In the genomic region with DNA sequence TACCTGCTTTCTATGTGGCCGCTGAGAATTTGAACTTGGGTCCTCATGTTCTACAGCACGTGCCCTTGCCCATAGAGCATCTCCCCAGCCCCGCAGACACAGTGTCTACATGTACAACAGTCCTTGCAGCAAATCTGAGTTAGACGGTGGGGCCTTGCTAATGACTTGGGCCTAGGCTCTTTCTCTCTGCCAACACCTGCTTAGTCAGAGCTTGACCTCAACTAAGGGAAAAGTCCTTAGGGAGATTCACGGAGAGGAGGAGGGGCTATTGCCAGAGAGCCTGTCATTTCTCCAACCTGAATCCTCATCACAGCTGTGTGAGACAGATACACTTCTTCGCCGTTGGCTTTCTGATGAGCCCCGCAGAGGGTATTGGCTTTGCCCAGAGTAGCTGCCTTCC, we compare ENCODE assay signal across 19 mouse cellular contexts.
A peak's percentile ranks its signal among the peaks of the same experiment; 100 is the strongest.
DNase-seq lines count a peak whose midpoint lies in the region; ATAC-seq lines count a peak whose summit lies in the region.
"Had no signal": no experiment of that assay in that cellular context is flagged by ENCODE, and none has a peak within 500 bp of the region (broad histone marks: within the 10 kb centered on the region; RNA-seq: fewer than 3 reads in every experiment).

No protein-coding gene starts in this region.

- peaks cover 13% of the 10 kb centered on the region for H3K4me1 ChIP-seq in heart, embryonic 16.5 days (ENCODE audit: control insufficient read depth, insufficient read depth, low read length)
- peaks cover 15% of the 10 kb centered on the region for H3K4me1 ChIP-seq in lung, embryonic 16.5 days (replicated peaks; ENCODE audit: control insufficient read depth, insufficient read depth, low read length)
- H3K4me1 ChIP-seq in embryonic facial prominence, embryonic 14.5 days (ENCODE audit: control insufficient read depth, insufficient read depth, low read length) = peaks cover 18% of the 10 kb centered on the region
- peaks cover 43% of the 10 kb centered on the region for H3K4me1 ChIP-seq in limb, embryonic 10.5 days

- H3K27me3 ChIP-seq in heart, embryonic 16.5 days (ENCODE audit: control insufficient read depth, insufficient read depth, low read length) = no peaks in the 10 kb centered on the region
- H3K27me3 ChIP-seq in lung, embryonic 16.5 days (ENCODE audit: control insufficient read depth, insufficient read depth, low read depth, low read length) = no peaks in the 10 kb centered on the region
- H3K27me3 ChIP-seq in embryonic facial prominence, embryonic 14.5 days (replicated peaks; ENCODE audit: control insufficient read depth, insufficient read depth, low read length) = no peaks in the 10 kb centered on the region
- no peaks in the 10 kb centered on the region for H3K27me3 ChIP-seq in limb, embryonic 10.5 days (ENCODE audit: low read depth, poor library complexity, severe bottlenecking)
- H3K27me3 ChIP-seq: neural tube, embryonic 15.5 days had no signal

- no peak overlapping the region for H3K4me2 ChIP-seq in heart, embryonic 16.5 days (ENCODE audit: low read depth, low read length)
- H3K4me2 ChIP-seq in lung, embryonic 16.5 days (ENCODE audit: low read depth, low read length) = no peak overlapping the region
- H3K4me2 ChIP-seq in embryonic facial prominence, embryonic 14.5 days (ENCODE audit: low read depth, low read length) = no peak overlapping the region
- H3K4me2 ChIP-seq: neural tube, embryonic 15.5 days had no signal

- peaks cover 4% of the 10 kb centered on the region; the same call in 1 of the 2 replicates for H3K36me3 ChIP-seq in heart, embryonic 16.5 days (ENCODE audit: control insufficient read depth, insufficient read depth)
- H3K36me3 ChIP-seq in lung, embryonic 16.5 days (ENCODE audit: control insufficient read depth, insufficient read depth, low read length) = no peaks in the 10 kb centered on the region; the same call in 1 of the 2 replicates
- peaks cover 5% of the 10 kb centered on the region; the same call in 1 of the 2 replicates for H3K36me3 ChIP-seq in embryonic facial prominence, embryonic 14.5 days (ENCODE audit: control insufficient read depth, insufficient read depth, low read length)
- peaks cover 32% of the 10 kb centered on the region for H3K36me3 ChIP-seq in limb, embryonic 10.5 days
- H3K36me3 ChIP-seq: neural tube, embryonic 15.5 days had no signal

- 0 out of 2 replicates have a peak overlapping the region, but pooled peaks have one; percentile 7 for H3K27ac ChIP-seq in heart, embryonic 16.5 days (ENCODE audit: low read length)
- H3K27ac ChIP-seq in lung, embryonic 16.5 days (ENCODE audit: low read length) = peak overlapping the region; percentile 2; the same call in 1 of the 2 replicates
- peak overlapping the region; percentile 7; the same call in 1 of the 2 replicates for H3K27ac ChIP-seq in embryonic facial prominence, embryonic 14.5 days (replicated peaks; ENCODE audit: low read depth, low read length)
- H3K27ac ChIP-seq in limb, embryonic 10.5 days = peak overlapping the region; percentile 74
- H3K27ac ChIP-seq: neural tube, embryonic 15.5 days had no signal

- no peak for DNase-seq in heart, adult 11 months
- DNase-seq in lung, postnatal 14 days = no peak
- no peak for DNase-seq in embryonic facial prominence, embryonic 14.5 days (ENCODE audit: low spot score)
- peak; percentile 34 for DNase-seq in limb, embryonic 10.5 days (ENCODE audit: low spot score)
- DNase-seq in Muller cell, postnatal 12 days (ENCODE audit: inconsistent ontology term) = no peak
- DNase-seq: cerebellum, postnatal 14 days; gastrocnemius, postnatal 10 days; heart, adult 2 months; heart, postnatal 4 days; kidney, postnatal 10 days; layer of hippocampus, adult 9-11 months; liver; lung, postnatal 10 days; right cerebral cortex, postnatal 4 days had no signal

- WGBS in heart, embryonic 16.5 days = 74% methylated on average over 8 of the region's 8 CpGs
- 80% methylated on average over 8 of the region's 8 CpGs for WGBS in lung, embryonic 16.5 days
- 67% methylated on average over 8 of the region's 8 CpGs for WGBS in embryonic facial prominence, embryonic 14.5 days
- 83% methylated on average over 8 of the region's 8 CpGs for WGBS in limb, embryonic 10.5 days

- H3K9me3 ChIP-seq in heart, embryonic 16.5 days (replicated peaks; ENCODE audit: control insufficient read depth, low read length) = no peaks in the 10 kb centered on the region
- no peaks in the 10 kb centered on the region for H3K9me3 ChIP-seq in lung, embryonic 16.5 days (ENCODE audit: control insufficient read depth, low read length)
- no peaks in the 10 kb centered on the region for H3K9me3 ChIP-seq in embryonic facial prominence, embryonic 14.5 days (ENCODE audit: control insufficient read depth, low read length)
- H3K9me3 ChIP-seq in limb, embryonic 10.5 days (replicated peaks) = no peaks in the 10 kb centered on the region
- H3K9me3 ChIP-seq: neural tube, embryonic 15.5 days had no signal

- H3K9ac ChIP-seq in heart, embryonic 16.5 days (ENCODE audit: low read length) = no peak overlapping the region
- no peak overlapping the region for H3K9ac ChIP-seq in lung, embryonic 16.5 days (ENCODE audit: low read length)
- H3K9ac ChIP-seq in embryonic facial prominence, embryonic 14.5 days (ENCODE audit: low read depth, low read length) = no peak overlapping the region
- H3K9ac ChIP-seq: neural tube, embryonic 15.5 days had no signal

- H3K4me3 ChIP-seq in heart, embryonic 16.5 days (ENCODE audit: low read length) = no peak overlapping the region
- no peak overlapping the region for H3K4me3 ChIP-seq in lung, embryonic 16.5 days (ENCODE audit: low read length)
- H3K4me3 ChIP-seq in embryonic facial prominence, embryonic 14.5 days (ENCODE audit: low read depth, low read length) = no peak overlapping the region
- no peak overlapping the region for H3K4me3 ChIP-seq in limb, embryonic 10.5 days
- H3K4me3 ChIP-seq: heart, adult 2 months; myocyte; neural tube, embryonic 15.5 days had no signal

- ATAC-seq in heart, embryonic 16.5 days (replicated peaks; ENCODE audit: extremely low read depth, insufficient read depth, low FRiP score) = no peak
- ATAC-seq in lung, embryonic 16.5 days (ENCODE audit: low read depth) = no peak
- 0 out of 2 replicates have a peak, but pooled peaks have one; percentile 11 for ATAC-seq in embryonic facial prominence, embryonic 14.5 days (ENCODE audit: low read depth)
- ATAC-seq: intestine, embryonic 16.5 days had no signal

Comparison
In these comparisons a context has a peak if more than half of its experiments do, and no peak if none do; other contexts are left out.
1. H3K27ac ChIP-seq: peak in every context shown above with its lines; median percentile 74 in limb, embryonic 10.5 days; 7 in heart, embryonic 16.5 days; 7 in embryonic facial prominence, embryonic 14.5 days; 2 in lung, embryonic 16.5 days.